Mouse (Mus musculus) midbrain, embryonic 10.5 days (tissue): ENCODE results near the gene Bmpr1b. TPM values are rescaled to one million over a fixed set of nuclear protein-coding genes. Genes with fewer than 3 reads are reported as not detected.
A peak's percentile ranks its signal among the peaks of the same experiment; 100 is the strongest.

ENCODE experiments used
- DNase-seq: peaks from one replicate; pipeline ENCODE4 v3.0.0-alpha.2; 2017; ENCODE audit warnings: low spot score
- H3K27ac ChIP-seq: fragments of 300-500 bp; sonication (generic); replicated peaks from 2 replicates; pipeline ENCODE4 v1.5.1; 2016; ENCODE audit warnings: mild to moderate bottlenecking
- H3K27me3 ChIP-seq: fragments of 300-500 bp; sonication (generic); 2 replicates; pipeline ENCODE4 v1.6.1; 2016; ENCODE audit warnings: low read depth, mild to moderate bottlenecking; ENCODE audit not compliant: poor library complexity, severe bottlenecking
- H3K36me3 ChIP-seq: fragments of 300-500 bp; sonication (generic); 2 replicates; pipeline ENCODE4 v1.6.1; 2016; ENCODE audit warnings: mild to moderate bottlenecking, moderate library complexity
- H3K4me1 ChIP-seq: fragments of 300-500 bp; sonication (generic); 2 replicates; pipeline ENCODE4 v1.6.1; 2016
- H3K4me3 ChIP-seq: fragments of 300-500 bp; sonication (generic); 2 replicates; pipeline ENCODE4 v1.5.1; 2016; ENCODE audit warnings: mild to moderate bottlenecking, moderate library complexity
- H3K9me3 ChIP-seq: fragments of 300-500 bp; sonication (generic); replicated peaks from 2 replicates; pipeline ENCODE4 v1.6.1; 2016; ENCODE audit warnings: mild to moderate bottlenecking
- WGBS: fragments of 180-500 bp; shearing (Covaris S2); methylation state at CpG from one replicate; pipeline ENCODE4 v1.1.7; 2016; 5-methylcytosine and 5-hydroxymethylcytosine counted together
- polyA plus RNA-seq: library from polyadenylated mRNA; unstranded; fragments of >200 nt; fragmentation: Nextera tagmentation; extraction: Ambion mirVana; gene quantifications from 2 replicates; pipeline ENCODE4 v1.2.1, GENCODE M21; 2016

Bmpr1b gene
- polyA plus RNA-seq, 1 experiment from 2014 or later, result 5.5 TPM

DNA sequence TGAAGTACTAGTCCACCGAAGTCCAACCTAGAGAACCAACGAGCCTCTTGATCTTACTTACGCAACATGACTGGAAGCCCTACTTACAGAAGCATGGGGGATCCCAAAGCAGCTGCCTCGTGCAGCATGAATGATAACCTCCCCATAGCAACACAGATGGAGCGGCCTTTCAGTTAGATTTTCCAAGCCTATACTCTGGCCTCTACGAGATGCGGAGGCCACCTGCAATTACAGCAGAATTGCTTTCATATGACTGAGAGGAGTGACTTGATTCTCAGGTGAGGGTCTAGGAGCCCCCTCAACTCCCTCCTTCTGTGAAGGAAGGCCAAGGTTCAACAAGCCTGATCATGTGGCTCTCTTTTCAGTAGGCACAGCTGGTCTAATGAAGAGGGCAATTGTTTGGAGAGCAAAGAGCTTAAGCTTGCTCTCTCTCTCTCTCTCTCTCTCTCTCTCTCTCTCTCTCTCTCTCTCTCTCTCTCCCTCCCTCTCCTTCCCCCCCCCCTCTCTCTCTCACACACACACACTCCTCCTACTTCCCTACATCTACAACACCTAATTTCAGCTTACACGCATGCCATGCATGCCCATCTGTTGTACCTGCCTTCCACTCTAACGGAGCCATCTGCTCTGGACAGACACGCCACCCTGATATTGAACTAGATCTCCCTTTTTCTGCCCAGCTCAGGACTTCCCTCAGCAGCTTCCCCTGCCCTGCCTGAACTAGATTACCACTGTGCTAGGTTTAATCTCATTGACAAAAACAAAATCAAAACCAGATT is 65.0 kb downstream of the Bmpr1b start:
- DNase-seq, result peak; percentile 25
- H3K27ac ChIP-seq, result peak overlapping the region; percentile 52

DNA sequence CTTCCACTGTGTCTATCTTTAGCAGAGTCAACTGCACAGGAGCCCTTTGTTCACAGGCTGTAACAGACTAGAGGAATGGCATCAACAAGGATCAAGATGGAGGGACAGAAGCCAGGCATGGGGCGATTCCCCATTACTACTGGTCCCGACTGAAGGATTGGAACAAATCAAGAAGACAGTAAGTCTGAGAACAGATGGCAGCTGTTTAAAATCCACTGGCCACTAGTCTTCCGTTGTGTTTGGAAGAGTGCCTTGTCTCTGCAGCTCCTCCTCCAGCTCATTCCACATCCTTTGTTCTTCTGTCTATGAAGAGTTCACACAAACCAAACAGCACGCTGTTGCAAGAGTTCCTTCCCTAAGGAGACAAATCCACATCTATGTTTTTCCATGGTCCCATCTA is 65.6 kb downstream of the Bmpr1b start:
- Histone ChIP-seq H3K9me3 (no peaks in the 10 kb centered on the region), H3K4me1 (peaks cover 9% of the 10 kb centered on the region; the same call in 1 of the 2 replicates), H3K4me3 (no peak overlapping the region), H3K27ac (peak overlapping the region; percentile 52), H3K36me3 (no peaks in the 10 kb centered on the region), H3K27me3 (peaks cover 4% of the 10 kb centered on the region; the same call in 1 of the 2 replicates)
- 69% methylated on average over 4 of the region's 4 CpGs for WGBS
- DNase-seq, result peak; percentile 29

More for the DNA sequence above, 65.0 kb downstream of the Bmpr1b start:
- H3K9me3 ChIP-seq, result no peaks in the 10 kb centered on the region
- H3K4me3 ChIP-seq, result no peak overlapping the region
- 90% methylated on average over 10 of the region's 10 CpGs for WGBS
- peaks cover 4% of the 10 kb centered on the region; the same call in 1 of the 2 replicates for H3K27me3 ChIP-seq
- peaks cover 9% of the 10 kb centered on the region; the same call in 1 of the 2 replicates for H3K4me1 ChIP-seq
- no peaks in the 10 kb centered on the region for H3K36me3 ChIP-seq

DNA sequence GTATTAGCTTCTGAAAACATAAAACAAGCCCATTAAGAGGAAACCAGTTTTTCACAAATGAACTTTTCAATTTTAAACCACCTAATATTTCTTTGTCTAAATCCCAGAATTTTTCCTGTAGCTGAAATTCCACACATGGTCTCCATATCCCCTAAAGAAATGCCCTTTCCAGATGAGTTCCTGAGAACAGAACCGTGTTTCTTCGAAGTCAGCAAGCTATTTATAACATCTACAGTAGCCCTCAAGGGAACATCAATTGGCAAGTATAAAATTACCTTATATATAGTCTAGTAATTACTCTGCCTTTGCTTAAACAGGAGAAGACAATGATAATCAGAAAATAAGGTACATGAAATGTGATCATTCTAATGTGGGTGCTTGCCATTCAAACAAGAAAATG is 70.1 kb downstream of the Bmpr1b start:
- Histone ChIP-seq H3K27ac (no peak overlapping the region), H3K4me1 (peaks cover 8% of the 10 kb centered on the region; the same call in 1 of the 2 replicates), H3K4me3 (no peak overlapping the region), H3K27me3 (peaks cover 4% of the 10 kb centered on the region; the same call in 1 of the 2 replicates), H3K36me3 (no peaks in the 10 kb centered on the region), H3K9me3 (no peaks in the 10 kb centered on the region)
- no peak for DNase-seq
- WGBS, result 66% methylated on average over 2 of the region's 2 CpGs

DNA sequence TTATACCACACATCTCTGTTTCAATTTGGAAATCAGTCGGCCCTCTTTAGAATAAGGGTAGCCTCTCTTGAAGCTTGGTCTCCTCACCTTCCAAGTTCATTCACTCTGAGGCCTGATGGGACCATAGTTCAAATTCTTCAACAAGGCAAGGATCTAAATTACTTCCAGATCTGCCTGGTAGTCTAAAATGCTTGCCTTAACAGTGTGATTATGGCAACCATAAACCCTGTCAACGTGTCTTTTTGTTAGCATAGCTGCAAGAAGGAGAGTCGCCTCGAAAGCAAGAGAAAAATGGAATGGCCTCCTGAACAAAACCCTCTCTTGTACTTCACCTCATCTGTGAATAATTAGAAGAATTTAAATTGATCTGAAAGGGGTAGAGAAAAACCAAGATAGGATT is 75.2 kb downstream of the Bmpr1b start:
- no peak for DNase-seq
- Histone ChIP-seq H3K27ac (no peak overlapping the region), H3K4me1 (no peaks in the 10 kb centered on the region), H3K4me3 (no peak overlapping the region), H3K27me3 (no peaks in the 10 kb centered on the region), H3K9me3 (no peaks in the 10 kb centered on the region), H3K36me3 (no peaks in the 10 kb centered on the region)
- 81% methylated on average over 4 of the region's 4 CpGs for WGBS

DNA sequence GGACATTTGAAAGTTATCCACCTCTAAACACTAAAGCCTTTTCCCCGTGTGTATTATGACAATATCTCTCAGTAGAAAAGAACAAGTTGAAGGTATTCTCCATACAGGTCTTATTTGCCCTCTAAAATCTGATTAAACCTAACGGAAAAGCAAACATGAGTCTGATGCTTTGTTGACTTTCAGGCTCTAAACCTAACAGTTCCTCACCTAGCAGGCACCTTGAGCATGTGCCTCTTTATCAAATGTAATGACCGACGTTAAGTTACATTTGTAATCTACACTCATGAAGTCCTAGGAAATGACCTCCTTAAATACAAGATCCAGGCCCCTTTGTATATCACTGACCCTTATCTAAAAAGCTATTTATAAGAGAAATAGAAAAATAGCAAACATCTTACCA is 79.5 kb downstream of the Bmpr1b start:
- no peaks in the 10 kb centered on the region for H3K9me3 ChIP-seq
- H3K4me1 ChIP-seq, result no peaks in the 10 kb centered on the region
- 86% methylated on average over 4 of the region's 4 CpGs for WGBS
- no peaks in the 10 kb centered on the region for H3K27me3 ChIP-seq
- no peak overlapping the region for H3K27ac ChIP-seq
- H3K36me3 ChIP-seq, result no peaks in the 10 kb centered on the region
- no peak overlapping the region for H3K4me3 ChIP-seq
- DNase-seq, result no peak

DNA sequence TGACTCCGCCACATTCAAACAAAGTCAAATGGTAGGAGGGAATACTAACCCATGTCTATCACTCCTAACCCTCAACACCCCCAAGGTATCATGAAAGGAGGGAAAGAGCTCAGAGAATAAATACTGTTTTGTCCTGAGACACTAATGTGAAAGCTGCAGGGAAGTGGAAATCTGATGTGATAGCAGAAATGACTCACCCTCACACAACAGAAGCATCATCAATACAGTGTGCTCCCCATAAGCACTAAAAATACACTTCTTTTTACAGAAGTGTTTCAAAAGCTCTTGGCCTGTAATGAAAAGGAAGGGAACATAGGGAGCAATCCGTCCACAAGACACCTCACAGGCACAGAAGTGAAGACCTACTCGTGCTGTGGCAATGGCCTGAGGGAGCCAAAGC is 83.3 kb downstream of the Bmpr1b start:
- H3K27ac ChIP-seq, result no peak overlapping the region
- no peak for DNase-seq
- no peaks in the 10 kb centered on the region for H3K27me3 ChIP-seq
- no peaks in the 10 kb centered on the region; the same call in 1 of the 2 replicates for H3K4me1 ChIP-seq
- H3K36me3 ChIP-seq, result no peaks in the 10 kb centered on the region
- 86% methylated on average over 3 of the region's 3 CpGs for WGBS
- no peaks in the 10 kb centered on the region for H3K9me3 ChIP-seq
- H3K4me3 ChIP-seq, result no peak overlapping the region

DNA sequence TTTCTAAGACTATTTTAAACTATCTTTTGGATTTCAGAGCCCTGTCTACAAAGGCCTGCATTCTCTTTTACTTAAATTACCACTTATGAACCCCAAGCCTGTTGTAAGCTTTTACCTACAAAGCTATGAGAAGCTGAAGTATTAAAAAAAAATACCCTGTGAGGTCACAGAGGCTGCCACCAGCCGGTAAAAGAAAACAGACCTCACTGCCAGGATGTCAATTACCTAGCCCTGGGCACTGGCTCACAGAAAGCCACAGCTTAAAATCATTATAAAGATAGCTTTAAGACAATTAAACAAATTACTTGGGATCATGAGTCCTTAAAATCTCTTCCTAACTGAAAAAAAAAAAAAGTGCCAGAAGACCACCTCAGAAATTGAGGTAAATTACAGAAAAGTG is 85.1 kb downstream of the Bmpr1b start:
- no peaks in the 10 kb centered on the region for H3K36me3 ChIP-seq
- H3K4me1 ChIP-seq, result no peaks in the 10 kb centered on the region; the same call in 1 of the 2 replicates
- H3K27me3 ChIP-seq, result no peaks in the 10 kb centered on the region
- no peak overlapping the region for H3K4me3 ChIP-seq
- H3K9me3 ChIP-seq, result no peaks in the 10 kb centered on the region
- WGBS, result 52% methylated on average over 1 of the region's 1 CpGs
- H3K27ac ChIP-seq, result no peak overlapping the region
- no peak for DNase-seq

DNA sequence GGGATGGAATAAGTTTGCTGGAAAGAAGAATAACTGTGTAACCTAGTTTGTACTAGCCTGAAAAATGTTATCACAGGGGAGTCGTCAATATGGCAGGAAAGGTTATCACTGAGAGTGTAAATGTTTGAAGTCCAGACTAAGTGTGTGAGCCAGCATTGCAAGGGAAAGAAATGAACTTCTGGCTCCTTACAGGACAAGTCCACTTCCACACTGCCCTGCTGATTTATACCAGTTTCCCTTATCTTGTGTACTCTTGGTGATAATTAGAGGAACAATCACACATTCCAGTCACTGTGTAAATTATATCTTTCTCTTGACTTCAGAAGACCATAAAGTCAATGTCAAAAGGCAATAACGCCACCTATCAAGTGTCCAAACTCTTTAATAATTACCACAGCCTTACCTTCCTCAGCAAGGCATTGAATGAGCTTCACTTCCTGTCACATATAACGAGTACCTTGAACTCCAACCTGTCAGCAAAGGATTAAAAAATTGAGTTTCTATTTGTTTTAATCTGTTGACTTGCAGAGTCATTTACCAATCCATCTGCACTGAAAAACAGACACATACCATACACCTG is 91.4 kb downstream of the Bmpr1b start:
- Histone ChIP-seq H3K27ac (no peak overlapping the region), H3K4me3 (no peak overlapping the region)

DNA sequence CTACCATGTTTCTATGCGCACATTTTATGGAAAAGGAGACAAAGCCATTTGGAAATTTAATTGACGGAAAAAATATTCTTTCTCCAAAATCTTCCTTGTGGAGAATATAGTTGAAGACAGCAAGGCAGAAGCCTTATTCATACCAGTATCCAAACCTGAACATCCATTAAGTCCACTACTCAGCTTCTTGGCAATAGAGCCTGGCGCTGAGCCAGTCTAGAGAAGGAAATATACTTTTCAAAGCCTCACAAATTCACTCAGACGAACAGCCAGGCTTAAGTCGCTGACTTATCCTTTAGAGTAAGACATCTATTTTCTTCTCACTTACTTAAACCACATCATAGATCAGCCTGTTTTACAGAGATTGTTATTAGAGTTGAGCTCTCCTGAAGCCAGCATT is 97.6 kb downstream of the Bmpr1b start:
- Histone ChIP-seq H3K9me3 (no peaks in the 10 kb centered on the region), H3K4me1 (no peaks in the 10 kb centered on the region), H3K27ac (no peak overlapping the region), H3K27me3 (no peaks in the 10 kb centered on the region), H3K36me3 (no peaks in the 10 kb centered on the region), H3K4me3 (no peak overlapping the region)
- 93% methylated on average over 5 of the region's 5 CpGs for WGBS
- DNase-seq, result no peak

More for the DNA sequence above, 91.4 kb downstream of the Bmpr1b start:
- H3K4me1 ChIP-seq, result no peaks in the 10 kb centered on the region
- 85% methylated on average over 3 of the region's 3 CpGs for WGBS
- H3K36me3 ChIP-seq, result no peaks in the 10 kb centered on the region
- H3K9me3 ChIP-seq, result no peaks in the 10 kb centered on the region
- no peak for DNase-seq
- no peaks in the 10 kb centered on the region for H3K27me3 ChIP-seq

DNA sequence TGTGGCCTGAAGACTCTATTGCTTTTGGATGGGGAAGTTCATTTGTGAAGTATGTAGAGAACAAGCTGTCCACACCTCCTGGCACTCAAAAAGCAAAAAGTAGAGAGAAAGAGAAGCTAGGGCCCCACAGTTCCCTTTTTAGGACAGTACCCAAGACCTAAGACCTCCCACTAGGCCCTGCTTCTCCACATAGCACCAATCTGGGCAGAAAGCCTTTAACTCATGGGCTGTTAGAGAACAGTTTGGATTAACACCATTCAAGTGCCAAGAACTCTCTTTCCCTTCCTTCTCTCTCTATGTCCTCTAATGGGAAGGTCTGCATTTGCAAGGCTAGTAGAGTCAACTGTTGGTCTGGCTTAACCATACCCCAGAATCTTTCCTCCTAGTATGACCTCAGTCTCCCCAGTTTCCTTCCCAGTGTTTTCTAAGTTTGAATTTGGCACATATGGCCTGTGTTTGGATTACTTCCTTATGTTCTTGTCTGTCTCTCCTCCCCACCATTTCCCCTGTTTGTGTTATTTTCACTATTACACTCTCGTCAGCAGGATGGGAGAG is 102.4 kb downstream of the Bmpr1b start:
- Histone ChIP-seq H3K4me3 (no peak overlapping the region), H3K27ac (no peak overlapping the region), H3K36me3 (no peaks in the 10 kb centered on the region), H3K9me3 (no peaks in the 10 kb centered on the region), H3K4me1 (peaks cover 11% of the 10 kb centered on the region), H3K27me3 (no peaks in the 10 kb centered on the region)
- 80% methylated on average over 1 of the region's 1 CpGs for WGBS
- DNase-seq, result no peak

DNA sequence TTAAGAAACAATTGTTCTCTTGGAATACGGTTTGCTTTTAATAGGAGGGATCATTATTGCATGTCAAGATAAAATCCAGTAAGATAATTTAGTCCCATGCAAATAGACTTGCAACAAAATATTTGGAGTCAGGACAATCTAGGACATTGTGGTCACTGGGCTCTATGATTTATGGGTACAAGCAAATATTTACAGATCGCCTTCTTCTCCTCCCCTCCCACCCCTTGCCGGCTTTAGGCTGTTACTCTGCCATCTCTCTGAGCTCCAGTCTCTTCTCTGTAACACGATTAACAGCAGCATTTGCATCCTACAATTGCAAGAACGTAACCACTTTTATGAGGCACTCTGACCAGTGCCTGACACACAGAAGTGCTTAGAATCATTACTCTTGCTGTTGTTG is 104.1 kb downstream of the Bmpr1b start:
- no peak for DNase-seq
- Histone ChIP-seq H3K27ac (no peak overlapping the region), H3K36me3 (no peaks in the 10 kb centered on the region), H3K27me3 (no peaks in the 10 kb centered on the region), H3K9me3 (no peaks in the 10 kb centered on the region), H3K4me1 (peaks cover 11% of the 10 kb centered on the region), H3K4me3 (no peak overlapping the region)
- WGBS, result 77% methylated on average over 5 of the region's 5 CpGs

DNA sequence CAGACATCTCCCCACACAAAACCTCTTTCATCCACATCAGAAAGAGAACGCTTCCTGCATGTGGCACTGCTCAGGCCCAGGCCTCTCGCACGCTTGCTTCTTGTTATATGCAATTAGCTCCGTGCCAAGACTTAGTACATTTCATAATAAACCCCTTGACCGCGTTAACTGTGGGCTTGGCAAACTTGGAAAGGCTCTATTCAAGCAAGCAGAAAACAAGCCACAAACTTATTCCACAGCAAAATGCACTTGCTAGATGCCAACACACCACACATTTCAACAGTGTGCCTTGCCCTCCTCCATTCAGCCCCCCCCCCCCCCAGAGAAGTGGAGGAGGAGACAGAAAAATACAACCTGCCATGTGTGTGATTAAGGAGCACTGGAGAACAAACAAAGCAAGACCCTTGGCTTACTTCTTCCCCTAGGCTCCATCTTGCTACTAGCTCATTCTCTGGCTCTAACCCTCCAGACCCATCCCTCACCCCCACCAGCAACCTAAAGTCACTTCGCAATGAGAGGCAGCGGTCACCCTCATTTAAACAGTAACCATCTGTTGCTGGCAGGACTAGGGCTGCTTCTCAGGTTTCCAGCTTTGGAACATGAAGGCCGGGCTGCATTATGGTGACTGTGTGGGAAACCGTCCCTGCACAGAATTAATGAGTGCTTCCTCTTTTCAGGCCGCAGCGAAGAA is 105.5 kb downstream of the Bmpr1b start:
- Histone ChIP-seq H3K4me3 (no peak overlapping the region), H3K9me3 (no peaks in the 10 kb centered on the region), H3K27ac (peak overlapping the region; percentile 70), H3K4me1 (peaks cover 11% of the 10 kb centered on the region), H3K27me3 (no peaks in the 10 kb centered on the region), H3K36me3 (no peaks in the 10 kb centered on the region)
- peak; percentile 41 for DNase-seq
- WGBS, result 45% methylated on average over 12 of the region's 12 CpGs
